Mouse (Mus musculus) CD4-positive, CD25-positive, alpha-beta regulatory T cell, adult 2 months (primary cell): ENCODE measurements at regions not wholly inside any gene's neighbourhood (a gene's known extent, or its start where the extent isn't known, plus 50 kb on each side); places are given as distances from the start of the nearest gene placed in this dataset.

ENCODE experiments used
- DNase-seq: peaks from one replicate; pipeline ENCODE4 v3.0.0-alpha.2; 2012; ENCODE audit warnings: low read depth, low spot score

- no peak for DNase-seq
Observed at GRCm38 (mm10) chr10:102705848-102706247, 193.8 kb downstream of the Rassf9 start.

DNA sequence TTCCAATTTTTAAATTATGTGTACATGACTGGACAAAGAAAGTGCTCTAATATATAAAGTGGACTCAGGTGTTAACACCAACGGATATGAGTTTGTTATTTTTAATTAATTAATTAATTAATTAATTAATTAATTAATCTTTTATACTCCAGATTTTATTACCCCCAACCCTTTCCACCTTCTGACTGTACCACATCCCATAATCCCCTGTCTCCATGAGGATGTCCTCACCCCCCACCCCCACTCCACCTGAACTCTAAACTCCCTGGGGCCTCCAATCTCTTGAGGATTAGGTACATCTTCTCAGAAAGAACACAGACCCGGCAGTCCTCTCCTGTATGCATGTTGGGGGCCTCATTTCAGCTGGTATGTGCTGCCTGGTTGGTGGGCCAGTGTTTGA, 182.8 kb downstream of the Rassf9 start:
- no peak for DNase-seq

DNA sequence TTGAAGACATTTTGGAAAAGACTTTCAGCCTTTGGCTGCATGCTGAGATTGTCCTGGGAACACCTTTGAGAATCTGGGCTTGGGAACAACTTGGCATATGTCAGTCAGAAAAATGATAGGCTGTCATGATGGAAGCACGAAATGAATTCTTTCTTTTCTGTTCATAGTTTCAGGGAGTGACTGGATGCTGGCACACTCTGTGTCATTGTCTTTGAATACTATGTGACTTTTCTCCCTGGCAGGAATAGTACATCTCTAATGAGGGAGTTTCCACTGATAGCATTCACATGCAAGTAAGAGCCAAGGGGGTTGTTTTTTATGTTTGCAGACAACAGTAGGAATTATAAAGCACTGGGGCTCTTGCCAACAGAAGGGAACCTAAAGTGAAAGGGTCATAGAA, 177.9 kb downstream of the Rassf9 start:
- DNase-seq, result no peak

- no peak for DNase-seq
Observed at GRCm38 (mm10) chr10:102686667-102687397, 174.8 kb downstream of the Rassf9 start.

- DNase-seq, result no peak
Observed at GRCm38 (mm10) chr10:102685833-102686434, 173.9 kb downstream of the Rassf9 start.

GRCm38 (mm10) chr10:102667359-102667758, 155.3 kb downstream of the Rassf9 start:
- DNase-seq, result no peak

- DNase-seq, result no peak
Observed at GRCm38 (mm10) chr10:102659683-102660082, 147.7 kb downstream of the Rassf9 start.

DNA sequence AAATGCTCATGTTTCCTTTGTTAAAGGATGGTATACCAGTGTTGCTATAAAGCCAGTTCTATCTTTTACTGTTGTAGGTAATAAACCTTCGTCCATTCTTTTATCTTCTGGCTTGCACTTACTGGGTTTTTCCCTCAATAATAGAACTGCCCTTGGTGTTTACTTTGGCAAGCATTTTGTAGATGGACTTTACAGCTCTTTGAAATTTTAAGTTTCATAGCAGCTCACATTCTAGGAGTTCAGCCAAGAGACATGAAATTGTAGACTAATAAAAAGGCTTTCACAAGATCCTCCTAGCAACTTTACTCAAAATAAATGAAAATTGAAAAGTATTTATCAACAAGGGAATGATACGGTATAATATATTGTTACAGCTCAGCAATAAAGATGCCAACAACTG, 124.5 kb downstream of the Rassf9 start:
- no peak for DNase-seq

DNA sequence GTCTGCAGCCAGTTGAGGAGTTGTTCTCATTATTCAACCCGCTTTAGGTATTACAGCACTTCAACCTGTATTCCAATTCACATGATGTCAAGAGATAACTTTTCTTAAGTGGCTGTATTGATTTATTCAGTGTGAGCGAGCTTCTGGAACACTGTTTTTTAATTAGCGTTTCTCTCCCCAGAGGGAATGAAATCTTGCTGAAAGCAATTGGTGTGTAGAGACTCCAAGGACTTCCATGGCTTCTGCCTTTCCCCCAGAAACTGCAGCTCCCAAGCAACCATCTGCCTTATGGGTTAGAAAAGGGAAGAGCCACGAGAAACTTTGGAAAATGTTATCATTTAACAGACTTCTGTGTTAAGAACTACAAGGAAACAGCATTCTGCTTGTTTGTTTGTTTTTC, 121.4 kb downstream of the Rassf9 start:
- no peak for DNase-seq

DNA sequence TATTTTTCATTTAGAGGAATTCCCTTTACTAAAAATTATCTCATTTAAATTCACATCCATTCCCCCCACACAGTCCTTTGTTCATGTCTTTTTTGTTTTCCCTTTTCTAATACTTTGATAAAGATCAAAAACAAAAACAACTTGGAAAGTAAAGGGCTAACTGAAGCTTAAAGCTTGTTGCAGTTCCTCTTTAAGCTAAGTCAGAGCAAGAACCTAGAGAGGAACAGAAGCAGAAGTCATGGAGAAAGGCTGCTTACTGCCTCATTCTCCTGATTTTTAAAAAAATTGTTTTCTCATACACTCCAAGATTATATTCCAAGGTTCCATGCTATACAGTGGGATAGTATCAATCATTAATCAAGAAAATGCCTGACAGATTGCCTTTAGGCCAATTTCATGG, 116.6 kb downstream of the Rassf9 start:
- no peak for DNase-seq

DNA sequence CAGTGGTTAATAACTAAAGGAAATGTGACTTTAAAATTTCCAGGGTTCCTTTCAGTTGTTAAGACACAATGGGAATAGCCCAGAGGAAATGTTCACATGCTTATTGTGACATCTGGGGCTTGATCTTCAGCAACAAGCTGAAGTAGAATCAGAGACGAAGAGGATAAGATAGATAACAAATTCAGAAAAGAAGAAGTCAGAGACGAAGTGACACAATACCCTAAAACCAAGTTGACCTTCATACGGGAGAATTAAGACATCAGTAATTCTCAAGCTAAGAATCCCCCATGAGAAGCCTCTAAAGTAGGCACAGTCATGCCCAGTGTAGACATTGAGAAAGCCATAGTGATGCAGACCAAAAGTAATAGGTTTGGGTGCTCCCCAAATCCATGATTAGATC, 111.9 kb downstream of the Rassf9 start:
- no peak for DNase-seq

GRCm38 (mm10) chr10:102622583-102623008, 110.6 kb downstream of the Rassf9 start:
- DNase-seq, result no peak

DNA sequence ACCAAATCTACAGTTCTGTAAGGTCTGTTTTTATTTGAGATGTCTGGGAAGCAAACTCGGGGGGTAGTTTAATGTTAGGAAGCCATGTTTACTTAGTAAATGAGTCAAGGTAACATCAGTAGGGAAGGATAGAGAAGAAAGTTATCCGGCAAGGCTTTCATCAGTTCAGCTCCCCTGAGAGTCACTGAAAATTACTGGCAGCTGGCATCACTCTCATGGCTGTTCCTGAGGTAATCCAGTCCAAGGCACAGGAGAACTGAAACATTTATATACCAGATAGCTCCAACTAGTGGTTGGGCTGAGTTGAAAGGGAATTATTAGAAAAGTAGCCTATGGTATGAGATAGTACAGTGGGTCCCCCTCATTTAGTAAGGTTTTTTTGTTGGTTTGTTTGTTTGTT, 106.7 kb downstream of the Rassf9 start:
- no peak for DNase-seq

GRCm38 (mm10) chr10:102615962-102616595, 104.1 kb downstream of the Rassf9 start:
- no peak for DNase-seq
